Mouse (Mus musculus) intestine, postnatal 0 days (tissue): ENCODE measurements around the gene Stard9. TPM values are rescaled to one million over a fixed set of nuclear protein-coding genes. Genes with fewer than 3 reads are reported as not detected.

Source experiments
- ATAC-seq: fragments of 200-750 bp; cut with Nextera tagmentation; 2 replicates; pipeline ENCODE4 v1.8.0; 2017; ENCODE audit warnings: mild to moderate bottlenecking, moderate TSS enrichment, moderate library complexity
- H3K27ac ChIP-seq: fragments of 300-500 bp; sonication (generic); 2 replicates; pipeline ENCODE4 v1.5.1; 2014; ENCODE audit warnings: mild to moderate bottlenecking, low read depth, low read length, moderate library complexity
- H3K27me3 ChIP-seq: fragments of 300-500 bp; sonication (generic); replicated peaks from 2 replicates; pipeline ENCODE4 v1.6.1; 2014; ENCODE audit warnings: low read length, mixed read lengths; ENCODE audit not compliant: control insufficient read depth, insufficient read depth
- H3K36me3 ChIP-seq: fragments of 300-500 bp; sonication (generic); 2 replicates; pipeline ENCODE4 v1.6.1; 2014; ENCODE audit warnings: mild to moderate bottlenecking, moderate library complexity; ENCODE audit not compliant: control insufficient read depth, insufficient read depth
- H3K4me1 ChIP-seq: fragments of 300-500 bp; sonication (generic); replicated peaks from 2 replicates; pipeline ENCODE4 v1.6.1; 2014; ENCODE audit warnings: antibody characterized with exemption, low read length, mixed read lengths; ENCODE audit not compliant: control insufficient read depth, insufficient read depth
- H3K4me2 ChIP-seq: fragments of 300-500 bp; sonication (generic); replicated peaks from 2 replicates; pipeline ENCODE4 v1.6.1; 2014; ENCODE audit warnings: low read depth, mild to moderate bottlenecking, moderate library complexity
- H3K4me3 ChIP-seq: fragments of 300-500 bp; sonication (generic); 2 replicates; pipeline ENCODE4 v1.5.1; 2014; ENCODE audit warnings: low read depth, low read length
- H3K9ac ChIP-seq: fragments of 300-500 bp; sonication (generic); 2 replicates; pipeline ENCODE4 v1.6.1; 2014; ENCODE audit warnings: mild to moderate bottlenecking, low read depth, low read length
- H3K9me3 ChIP-seq: fragments of 300-500 bp; sonication (generic); 2 replicates; pipeline ENCODE4 v1.6.1; 2016; ENCODE audit warnings: mixed run types; ENCODE audit not compliant: control insufficient read depth
- CTCF ChIP-seq: sonication (generic); IDR thresholded peaks from 2 replicates; pipeline ENCODE4 v1.5.1; 2016; ENCODE audit warnings: low read depth, mild to moderate bottlenecking, control low read depth, antibody characterized with exemption, moderate library complexity
- WGBS: fragments of 180-500 bp; shearing (Covaris S2); extraction: QIAGEN DNeasy Blood & Tissue Kit; methylation state at CpG from one replicate; pipeline ENCODE4 v1.1.7; 2014; 5-methylcytosine and 5-hydroxymethylcytosine counted together
- polyA plus RNA-seq: library from polyadenylated mRNA; unstranded; fragments of >200 nt; fragmentation: Nextera tagmentation; extraction: Ambion mirVana; gene quantifications from 2 replicates; pipeline ENCODE4 v1.2.1, GENCODE M21; 2015

The Stard9 gene
- polyA plus RNA-seq, 1 experiment from 2014 or later, result 1.6 TPM

DNA sequence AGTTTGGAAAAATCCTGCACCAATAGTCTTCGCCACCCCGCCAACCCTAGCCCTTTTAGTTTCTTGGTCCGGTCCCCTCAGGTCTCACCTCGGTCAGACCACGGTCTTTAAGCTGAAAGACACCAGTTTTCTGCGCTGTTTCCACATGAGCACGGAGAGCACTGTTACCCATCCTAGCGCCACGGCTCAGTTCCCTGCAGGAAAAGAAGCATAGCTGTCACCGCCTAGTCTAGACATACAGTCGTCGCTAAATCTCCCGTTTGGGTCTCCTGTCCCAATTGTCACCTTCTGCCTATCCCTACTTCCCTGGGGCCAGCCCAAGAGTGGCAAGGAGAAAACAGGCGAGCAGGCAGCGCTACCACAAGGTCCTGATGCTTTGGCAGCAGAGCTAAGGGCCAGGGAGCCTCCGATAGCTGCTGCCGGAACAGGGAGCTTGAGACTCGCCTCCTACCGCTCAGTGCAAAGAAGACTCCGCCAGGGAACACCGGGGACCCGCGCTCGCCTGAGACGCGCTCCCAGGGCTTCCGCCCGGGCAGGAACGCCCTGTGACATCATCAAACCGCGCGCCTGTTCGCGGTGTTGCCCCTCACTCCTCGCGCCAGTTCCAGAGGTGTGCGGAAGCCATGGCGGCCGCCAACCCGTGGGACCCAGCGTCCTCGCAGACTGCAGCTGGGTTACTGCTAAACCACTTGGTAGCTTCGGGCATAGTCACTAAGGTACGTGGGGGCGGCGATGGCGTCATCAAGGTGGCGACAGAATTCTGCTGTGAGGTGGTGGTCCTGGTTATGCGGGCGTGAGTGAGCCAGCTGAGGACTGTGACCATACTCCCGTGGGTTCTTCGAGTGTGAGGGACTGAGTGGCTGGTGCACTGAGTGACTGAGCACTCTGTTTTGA is 19.8 kb upstream of the Stard9 start, which contains the start of the genes Haus2 and Lrrc57:
Gene Haus2 (plus strand): TSS at position 554 of the 894 bp plus-strand sequence.
Gene Lrrc57 (minus strand): TSS at position 691 of the 894 bp plus-strand sequence.
- H3K4me2 ChIP-seq, result peak within 1 kb of the TSS; percentile 80
- H3K36me3 ChIP-seq, result peaks cover 9% of the 10 kb centered on the region
- TF ChIP-seq CTCF, result peak; percentile 53
- H3K27me3 ChIP-seq, result no peaks in the 10 kb centered on the region
- no peaks in the 10 kb centered on the region for H3K9me3 ChIP-seq
- ATAC-seq, result peak; percentile 97
- H3K4me1 ChIP-seq, result peaks cover 7% of the 10 kb centered on the region
- peak within 1 kb of the TSS; percentile 91 for H3K27ac ChIP-seq
- H3K4me3 ChIP-seq, result peak within 1 kb of the TSS; percentile 99
- peak within 1 kb of the TSS; percentile 76 for H3K9ac ChIP-seq
- WGBS, result under 1% methylated on average over 52 of the region's 52 CpGs

GRCm38 (mm10) chr2:120616279-120617163 is 12.4 kb upstream of the Stard9 start:
- H3K4me1 ChIP-seq, result no peaks in the 10 kb centered on the region
- H3K4me2 ChIP-seq, result no peak overlapping the region
- H3K4me3 ChIP-seq, result no peak overlapping the region
- peak; percentile 77 for ATAC-seq
- H3K27ac ChIP-seq, result peak overlapping the region; percentile 50; the same call in 1 of the 2 replicates
- no peaks in the 10 kb centered on the region for H3K9me3 ChIP-seq
- TF ChIP-seq CTCF, result no peak
- peaks cover 42% of the 10 kb centered on the region for H3K36me3 ChIP-seq
- H3K9ac ChIP-seq, result no peak overlapping the region
- WGBS, result 64% methylated on average over 5 of the region's 5 CpGs
- H3K27me3 ChIP-seq, result no peaks in the 10 kb centered on the region

- Histone ChIP-seq H3K36me3 (peaks cover 33% of the 10 kb centered on the region), H3K9me3 (no peaks in the 10 kb centered on the region), H3K4me2 (no peak overlapping the region), H3K4me3 (no peak overlapping the region), H3K4me1 (no peaks in the 10 kb centered on the region), H3K9ac (no peak overlapping the region), H3K27me3 (no peaks in the 10 kb centered on the region), H3K27ac (no peak overlapping the region)
- ATAC-seq, result no peak
- TF ChIP-seq CTCF, result peak; percentile 55
- 100% methylated on average over 1 of the region's 1 CpGs for WGBS
Observed at GRCm38 (mm10) chr2:120619538-120619937, 9.4 kb upstream of the Stard9 start.

DNA sequence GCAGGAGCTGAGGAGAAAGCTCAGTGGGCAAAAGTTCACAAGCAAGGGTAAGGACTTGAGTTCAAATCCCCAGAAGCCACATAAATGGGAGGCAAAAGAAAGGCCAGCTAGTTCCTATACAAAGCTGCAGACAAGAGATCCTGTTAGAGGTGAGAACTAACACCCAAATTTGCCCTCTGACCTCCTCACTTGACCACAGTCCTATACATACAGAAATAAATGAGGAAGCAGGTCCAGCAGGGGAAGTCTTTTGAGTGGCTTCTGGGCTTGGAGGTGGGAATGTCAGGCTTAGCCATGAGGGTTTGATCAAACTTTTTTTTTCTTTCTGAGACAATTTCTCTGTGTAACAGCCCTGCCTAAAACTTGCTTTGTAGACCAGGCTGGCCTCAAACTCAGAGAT is 6.0 kb upstream of the Stard9 start:
- no peak for ATAC-seq
- H3K27me3 ChIP-seq, result no peaks in the 10 kb centered on the region
- H3K9ac ChIP-seq, result no peak overlapping the region
- no peak for TF ChIP-seq CTCF
- H3K9me3 ChIP-seq, result no peaks in the 10 kb centered on the region
- no peak overlapping the region for H3K27ac ChIP-seq
- no peaks in the 10 kb centered on the region for H3K4me1 ChIP-seq
- no peak overlapping the region for H3K4me3 ChIP-seq
- peaks cover 13% of the 10 kb centered on the region; the same call in 1 of the 2 replicates for H3K36me3 ChIP-seq
- no peak overlapping the region for H3K4me2 ChIP-seq

DNA sequence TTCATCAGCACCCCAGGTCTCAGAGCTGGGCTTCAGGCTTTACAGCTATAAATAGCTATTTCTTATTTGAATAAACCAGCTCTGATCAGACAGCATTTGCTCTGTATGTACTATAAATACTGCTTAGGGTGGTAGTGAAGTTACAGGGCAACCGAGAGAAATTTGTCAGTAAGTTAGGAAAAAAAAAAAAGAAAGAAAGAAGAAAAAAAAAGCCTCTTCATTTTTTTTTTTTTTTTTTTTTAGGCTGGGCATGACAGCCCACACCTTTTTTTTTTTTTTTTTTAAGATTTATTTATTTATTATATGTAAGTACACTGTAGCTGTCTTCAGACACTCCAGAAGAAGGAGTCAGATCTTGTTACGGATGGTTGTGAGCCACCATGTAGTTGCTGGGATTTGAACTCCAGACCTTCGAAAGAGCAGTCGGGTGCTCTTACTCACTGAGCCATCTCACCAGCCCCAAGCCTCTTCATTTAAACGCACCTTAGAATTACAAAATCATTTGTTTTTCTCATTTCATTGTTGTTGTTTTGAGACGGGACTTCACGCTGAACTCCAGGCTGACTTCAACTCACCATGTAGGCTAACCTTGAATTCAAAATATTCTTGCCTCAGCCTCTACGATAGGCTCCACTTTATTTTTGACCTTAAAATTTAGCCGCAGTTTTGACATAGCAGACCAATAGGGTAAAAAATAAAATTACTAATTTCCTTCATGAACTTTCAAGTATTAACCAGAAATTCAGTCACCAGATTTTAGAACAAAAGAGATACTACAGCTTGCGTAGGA is 650 bp upstream of the Stard9 start:
- H3K4me2 ChIP-seq, result peak overlapping the region; percentile 75
- TF ChIP-seq CTCF, result no peak
- ATAC-seq, result no peak; the same call in 1 of the 2 replicates
- H3K27ac ChIP-seq, result no peak overlapping the region
- WGBS, result 26% methylated on average over 10 of the region's 10 CpGs
- H3K27me3 ChIP-seq, result no peaks in the 10 kb centered on the region
- 0 out of 2 replicates have a peak, but pooled peaks cover 3% of the 10 kb centered on the region for H3K4me1 ChIP-seq
- no peaks in the 10 kb centered on the region for H3K9me3 ChIP-seq
- no peaks in the 10 kb centered on the region for H3K36me3 ChIP-seq
- H3K9ac ChIP-seq, result 0 out of 2 replicates have a peak overlapping the region, but pooled peaks have one; percentile 37
- H3K4me3 ChIP-seq, result peak overlapping the region; percentile 61
